Mouse (Mus musculus): Measurements from ENCODE around the gene Chd9.

DNA sequence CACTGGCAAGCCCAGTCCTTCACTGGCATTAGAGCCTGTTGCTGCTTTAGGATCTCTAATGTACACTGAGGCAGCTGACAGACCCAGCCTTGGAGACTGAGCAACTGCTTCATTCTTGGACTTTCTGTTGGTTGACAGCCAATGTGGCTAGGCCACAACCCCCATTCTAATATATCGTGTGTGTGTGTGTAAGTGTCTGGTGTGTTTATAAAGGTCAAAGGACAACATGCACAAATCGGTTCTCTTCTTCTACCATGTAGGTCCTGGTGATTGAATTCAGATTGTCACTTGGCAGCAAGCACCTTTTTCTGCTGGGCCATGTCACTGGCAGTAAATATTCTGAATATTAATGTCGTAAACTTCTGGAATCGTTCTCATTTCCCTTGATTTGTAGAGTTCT is 218.2 kb downstream of the Chd9 start:
- TF ChIP-seq GATA1 (IDR thresholded peaks at IDR 0.05; ENCODE audit: low read length) (no peak), TAL1 (IDR thresholded peaks at IDR 0.05; ENCODE audit: low read length) (no peak)

Data from erythroblast, embryonic 14.5 days (primary cell).